Mouse (Mus musculus) ovary, postnatal 14 days (tissue): Measurements from ENCODE around the gene Olfr1221.
"Not testable (repeated sequence)": the region's sequence is repeated elsewhere in the genome, so short reads cannot be mapped to it uniquely, and the experiment has no call there.

Experiments used
- DNase-seq: peaks from one replicate; pipeline ENCODE4 v3.0.0; 2022; ENCODE audit warnings: low spot score

Gene Olfr1221

GRCm38 (mm10) chr2:89117183-89117582, at the start of gene Olfr1221:
Gene Olfr1221 (minus strand): TSS chr2:89117283.
- no peak for DNase-seq

- not testable (repeated sequence) for DNase-seq
Observed at GRCm38 (mm10) chr2:89164711-89165110, 47.6 kb upstream of the Olfr1221 start.

DNA sequence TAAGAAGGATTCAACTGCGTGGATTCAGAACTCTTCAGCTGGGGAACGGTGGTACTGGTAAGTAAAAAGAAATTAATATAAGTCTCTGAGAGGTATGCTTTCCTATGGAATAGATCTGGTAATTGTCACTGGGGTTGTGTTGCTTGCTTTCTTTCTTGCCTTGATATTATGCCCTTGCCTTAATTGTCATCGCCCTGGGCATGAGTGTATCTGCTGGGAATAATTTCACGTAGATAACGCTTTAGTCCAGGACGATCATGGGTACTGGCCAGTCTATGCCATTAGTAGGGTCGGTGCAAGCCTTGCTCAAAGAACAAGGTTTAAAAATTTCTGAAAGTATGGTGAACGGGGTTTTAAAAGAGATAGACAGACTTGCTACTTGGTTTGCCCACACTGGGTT, 46.9 kb upstream of the Olfr1221 start, which contains the start of gene Olfr1224-ps1:
Gene Olfr1224-ps1 (minus strand): TSS at position 101 of the 400 bp plus-strand sequence.
- DNase-seq: not testable (repeated sequence)

DNA sequence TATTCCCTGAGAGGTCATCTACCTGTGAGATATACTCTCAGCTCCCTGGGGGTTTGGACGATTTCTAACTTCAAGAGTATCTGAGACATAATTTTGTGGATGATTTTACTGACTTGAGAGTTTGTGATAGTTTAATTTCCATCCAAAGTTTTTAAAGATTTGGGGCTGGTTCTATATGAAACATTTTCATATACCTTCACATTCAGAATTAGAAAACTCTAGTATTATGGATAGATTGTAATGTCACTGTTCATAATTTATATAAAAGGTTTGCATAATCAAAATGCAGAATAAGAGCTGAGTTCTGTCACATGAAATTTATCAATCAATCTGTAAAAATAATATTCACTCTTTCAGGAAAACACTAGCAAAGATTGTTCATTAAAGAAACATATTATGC, 34.4 kb upstream of the Olfr1221 start, which contains the start of gene Olfr1223:
Gene Olfr1223 (minus strand): TSS at position 101 of the 400 bp plus-strand sequence.
- DNase-seq: no peak

GRCm38 (mm10) chr2:89132954-89133353, 15.9 kb upstream of the Olfr1221 start, which contains the start of gene Olfr1222:
Gene Olfr1222 (minus strand): TSS chr2:89133054.
- no peak for DNase-seq

DNA sequence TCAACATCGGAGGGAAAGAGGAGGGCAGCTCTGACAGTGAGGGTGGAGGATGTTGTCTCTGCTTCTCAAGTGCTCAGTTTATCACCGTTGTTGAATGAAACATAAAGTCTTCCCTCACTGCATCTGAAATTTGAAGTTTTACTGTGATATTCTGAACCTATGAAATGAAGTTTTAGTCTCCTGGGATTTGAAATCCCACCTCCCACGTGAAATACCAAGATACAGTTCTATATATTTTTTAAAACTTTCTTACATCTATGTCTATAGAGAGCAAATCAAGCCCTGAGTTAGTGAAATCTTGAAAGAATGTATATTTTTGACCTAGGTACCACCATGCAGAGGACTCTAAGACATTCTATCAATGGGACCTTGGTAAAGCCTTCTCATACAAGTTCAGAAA, 10.3 kb downstream of the Olfr1221 start, which contains the start of gene Olfr1220:
Gene Olfr1220 (minus strand): TSS at position 101 of the 400 bp plus-strand sequence.
- DNase-seq: no peak

GRCm38 (mm10) chr2:89105651-89106050, 11.4 kb downstream of the Olfr1221 start:
- DNase-seq: no peak

DNA sequence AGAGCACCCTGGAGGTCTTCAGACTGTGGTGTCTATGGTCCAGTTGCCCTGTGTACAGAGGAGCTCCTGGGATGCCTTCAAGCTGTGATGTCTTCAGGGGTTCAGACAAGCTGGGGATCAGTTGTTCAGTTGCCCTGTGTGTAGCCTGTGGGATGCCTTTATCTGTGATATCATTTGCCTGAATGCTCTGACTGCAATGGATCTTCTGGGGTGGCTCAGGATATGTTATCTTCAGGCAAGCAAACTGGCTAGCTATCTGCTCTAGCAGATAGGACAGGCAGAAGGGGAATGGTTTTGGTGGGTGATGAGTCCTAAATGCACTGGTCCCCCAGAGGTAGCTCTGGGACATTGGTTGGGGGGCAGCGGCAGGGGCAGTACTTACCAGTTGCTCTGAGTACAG, 23.2 kb downstream of the Olfr1221 start:
- no peak for DNase-seq

DNA sequence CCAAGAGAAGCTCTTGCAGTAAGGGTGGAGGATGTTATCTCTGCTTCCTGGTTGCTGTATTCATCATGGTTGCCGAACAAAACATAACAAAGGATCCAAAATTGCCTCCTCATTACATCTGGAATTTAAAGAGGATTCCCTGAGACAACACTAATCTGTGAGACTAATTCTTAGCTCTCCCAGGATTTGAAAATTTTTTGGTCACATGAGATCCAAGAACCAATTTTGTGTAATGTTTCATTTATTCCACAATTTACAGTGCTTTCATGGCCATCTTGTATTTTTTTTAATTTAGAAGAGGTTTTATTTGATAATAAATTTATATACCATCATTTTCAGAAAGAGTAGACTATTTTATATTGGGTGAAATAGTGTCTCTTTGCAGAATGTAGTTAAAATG, 33.7 kb downstream of the Olfr1221 start, which contains the start of gene Olfr1219:
Gene Olfr1219 (minus strand): TSS at position 101 of the 400 bp plus-strand sequence.
- no peak for DNase-seq

- no peak for DNase-seq
Observed at GRCm38 (mm10) chr2:89081487-89081886, 35.6 kb downstream of the Olfr1221 start.

GRCm38 (mm10) chr2:89061087-89061486, 56.0 kb downstream of the Olfr1221 start, which contains the start of gene Olfr1218:
Gene Olfr1218 (minus strand): TSS chr2:89061187.
- DNase-seq: no peak
